Mouse (Mus musculus): ENCODE results near the gene Senp1.

GRCm38 (mm10) chr15:98023137-98023536 lies 70.4 kb downstream of the Senp1 start:
- TF ChIP-seq CTCF (IDR thresholded peaks at IDR 0.05; ENCODE audit: extremely low read depth, insufficient read depth, low read length) (no peak), POLR2A (IDR thresholded peaks at IDR 0.05; ENCODE audit: extremely low read depth, insufficient read depth, low read length) (no peak)

Measured in cortical plate, adult 2 months (tissue).